Mouse (Mus musculus): ENCODE measurements around the gene Nat8l.
A peak's percentile ranks its signal among the peaks of the same experiment; 100 is the strongest.
"Not testable (repeated sequence)": the region's sequence is repeated elsewhere in the genome, so short reads cannot be mapped to it uniquely, and the experiment has no call there.

Gene Nat8l

GRCm38 (mm10) chr5:33995843-33996693, at the start of gene Nat8l:
TSS of gene Nat8l (plus strand) at chr5:33995984.
- peak; percentile 30 for DNase-seq

DNA sequence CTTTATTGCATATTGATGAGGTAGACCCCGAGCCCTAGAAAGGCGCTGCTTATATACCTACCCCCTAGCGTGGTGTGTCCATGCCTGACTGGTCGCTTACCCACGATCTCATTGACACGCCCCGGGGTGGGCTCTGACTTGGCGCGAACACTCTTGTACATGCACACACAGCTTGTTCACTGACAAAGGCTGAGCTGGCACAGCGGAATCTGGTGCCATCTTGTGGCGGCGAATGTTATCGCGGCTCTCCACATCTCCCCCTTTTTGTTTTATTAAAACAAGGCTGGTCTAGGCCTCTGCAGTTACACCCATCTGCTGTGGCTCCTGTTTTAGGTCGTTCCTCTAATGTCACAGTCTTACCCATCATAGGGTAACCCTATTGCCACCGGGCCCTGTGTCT, 48.7 kb upstream of the Nat8l start:
- not testable (repeated sequence) for DNase-seq

- no peak for DNase-seq
Measured at GRCm38 (mm10) chr5:33948314-33948713, 47.5 kb upstream of the Nat8l start.

- DNase-seq: no peak
Measured at GRCm38 (mm10) chr5:33953471-33954185, 42.2 kb upstream of the Nat8l start.

DNA sequence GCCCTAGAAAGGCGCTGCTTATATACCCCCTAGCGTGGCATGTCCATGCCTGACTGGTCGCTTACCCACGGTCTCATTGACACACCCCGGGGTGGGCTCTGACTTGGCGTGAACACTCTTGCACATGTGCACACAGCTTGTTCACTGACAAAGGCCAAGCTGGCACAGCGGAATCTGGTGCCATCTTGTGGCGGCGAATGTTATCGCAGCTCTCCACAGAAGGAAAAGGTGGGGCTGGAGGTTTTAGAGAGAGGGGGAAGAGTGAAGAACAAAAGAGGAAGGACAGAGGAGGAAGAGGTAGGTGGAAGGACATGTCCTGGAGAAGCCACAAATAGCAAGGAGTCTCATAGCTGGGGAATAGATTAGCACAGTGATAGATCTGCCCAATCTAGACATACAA, 41.4 kb upstream of the Nat8l start:
- DNase-seq: peak; percentile 77

- no peak for DNase-seq
Measured at GRCm38 (mm10) chr5:33955868-33956267, 39.9 kb upstream of the Nat8l start.

- DNase-seq: no peak
Measured at GRCm38 (mm10) chr5:33959382-33959781, 36.4 kb upstream of the Nat8l start.

DNA sequence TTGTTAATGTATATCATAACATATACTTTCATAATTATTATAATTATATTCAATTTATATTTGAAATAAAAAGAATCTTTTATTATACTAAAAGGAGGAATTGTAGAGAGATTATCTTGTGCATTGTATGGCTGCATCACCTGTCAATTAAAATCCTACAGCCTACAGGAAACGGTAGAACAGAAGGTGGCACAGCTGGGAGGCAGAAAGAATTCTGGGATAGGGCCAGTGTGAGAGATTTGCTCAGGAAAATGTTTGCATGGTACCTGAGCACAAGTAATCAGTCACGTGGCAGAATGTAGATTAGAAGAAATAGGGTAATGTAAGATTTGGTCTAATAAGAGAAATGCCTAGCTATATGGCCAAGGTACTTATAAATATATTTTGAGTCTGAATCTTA, 21.0 kb upstream of the Nat8l start:
- DNase-seq: no peak

DNA sequence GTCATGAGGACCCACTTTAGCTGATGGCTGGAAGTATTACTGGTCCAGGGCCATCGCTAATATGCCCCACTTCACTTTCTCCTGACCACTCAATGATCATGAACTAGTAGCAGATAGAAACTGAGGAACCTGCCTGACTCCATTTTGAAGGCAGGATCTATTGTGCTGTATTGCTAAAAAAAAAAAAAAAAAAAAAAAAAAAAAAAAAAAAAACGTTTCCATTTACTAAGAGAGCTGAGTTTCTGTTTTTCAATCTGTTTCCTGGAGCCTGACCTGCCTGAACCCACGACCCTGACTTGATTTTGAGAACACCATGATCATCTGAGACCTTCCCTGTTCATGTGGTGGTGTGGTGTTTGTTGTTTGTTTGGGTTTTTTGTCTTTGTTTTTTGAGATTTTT, 19.5 kb upstream of the Nat8l start:
- DNase-seq: no peak

GRCm38 (mm10) chr5:33982731-33983259, 13.0 kb upstream of the Nat8l start:
- no peak for DNase-seq

GRCm38 (mm10) chr5:33983309-33984121, 12.3 kb upstream of the Nat8l start, which contains the start of gene Gm1673:
TSS of gene Gm1673 (plus strand) at chr5:33983433.
- DNase-seq: peak; percentile 75

DNA sequence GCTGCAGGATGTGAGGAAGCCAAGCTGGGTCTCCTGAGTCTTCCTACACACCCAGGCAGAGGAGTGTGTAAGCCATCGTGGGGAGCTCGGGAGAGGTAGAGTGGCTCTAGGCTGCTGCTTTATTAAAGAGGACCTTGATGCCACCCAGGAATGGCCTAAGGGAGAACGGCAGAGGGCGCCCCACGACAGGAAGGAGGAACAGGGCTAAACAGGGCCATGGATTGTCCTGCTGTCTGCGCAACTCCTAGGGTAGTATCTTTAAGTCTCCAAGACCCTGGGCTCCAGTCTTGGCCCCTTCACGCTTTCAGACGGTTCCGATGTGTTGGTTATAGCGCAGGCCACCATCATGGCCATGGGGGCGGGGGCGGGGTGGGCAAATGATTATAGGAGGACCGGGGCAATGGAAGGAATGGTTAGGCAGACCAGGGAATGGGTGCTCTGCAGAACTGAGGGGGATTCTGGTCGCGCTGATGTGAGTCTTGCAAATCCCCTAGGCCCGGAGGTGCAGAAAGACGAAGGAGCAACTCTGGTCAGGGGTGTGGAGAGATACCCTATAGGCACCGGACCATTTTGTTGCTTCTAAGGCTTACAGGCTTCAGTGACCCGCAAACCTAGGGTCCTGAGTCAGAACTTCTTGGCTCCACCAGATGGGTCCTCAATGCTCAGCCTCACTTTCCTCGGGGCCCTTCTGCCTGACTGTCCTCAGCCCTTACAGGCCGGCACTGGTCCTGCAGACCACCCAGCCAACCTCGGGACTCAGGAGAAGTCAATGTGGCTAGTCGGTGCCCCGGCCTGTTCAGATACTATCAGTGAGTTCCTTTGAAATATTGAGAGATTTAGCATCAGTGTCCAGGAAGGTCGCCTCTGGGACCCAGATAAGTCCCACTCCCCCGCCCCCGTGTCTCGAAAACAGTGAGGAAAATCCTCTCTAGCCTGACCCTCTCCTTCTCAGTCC, 836 bp upstream of the Nat8l start:
- DNase-seq: peak; percentile 51

- DNase-seq: no peak
Measured at GRCm38 (mm10) chr5:33996694-33997045, 886 bp downstream of the Nat8l start.

DNA sequence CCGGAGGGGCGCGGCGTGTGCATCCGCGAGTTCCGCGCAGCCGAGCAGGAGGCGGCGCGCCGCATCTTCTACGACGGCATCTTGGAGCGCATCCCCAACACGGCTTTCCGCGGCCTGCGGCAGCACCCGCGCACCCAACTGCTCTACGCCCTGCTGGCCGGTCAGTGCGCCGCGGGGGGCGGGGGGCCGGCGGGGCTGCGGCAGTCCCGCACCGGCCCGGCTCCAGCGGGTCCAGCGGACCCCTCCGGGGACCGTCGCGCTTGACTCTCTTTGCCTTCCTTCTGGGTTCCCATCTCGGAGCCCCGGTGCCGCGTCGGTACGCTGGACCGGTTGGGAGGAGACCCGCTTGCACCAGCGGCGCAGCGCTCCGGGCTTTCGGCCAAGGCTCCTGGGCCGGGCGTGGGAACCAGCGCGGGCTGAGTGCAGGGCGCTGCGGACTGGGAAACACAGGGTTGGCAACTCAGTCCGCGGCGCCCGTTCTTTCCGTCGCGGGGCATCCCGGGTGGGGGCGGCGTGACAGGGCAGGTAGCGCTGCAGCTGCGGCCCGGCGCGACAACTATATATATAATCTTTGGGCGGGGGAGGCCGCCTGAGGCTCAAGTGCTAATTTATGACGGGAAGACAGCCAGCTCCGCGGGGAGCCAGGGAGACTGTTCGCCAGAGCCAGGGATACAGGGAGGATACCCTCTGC, 1.4 kb downstream of the Nat8l start:
- peak; percentile 59 for DNase-seq

DNA sequence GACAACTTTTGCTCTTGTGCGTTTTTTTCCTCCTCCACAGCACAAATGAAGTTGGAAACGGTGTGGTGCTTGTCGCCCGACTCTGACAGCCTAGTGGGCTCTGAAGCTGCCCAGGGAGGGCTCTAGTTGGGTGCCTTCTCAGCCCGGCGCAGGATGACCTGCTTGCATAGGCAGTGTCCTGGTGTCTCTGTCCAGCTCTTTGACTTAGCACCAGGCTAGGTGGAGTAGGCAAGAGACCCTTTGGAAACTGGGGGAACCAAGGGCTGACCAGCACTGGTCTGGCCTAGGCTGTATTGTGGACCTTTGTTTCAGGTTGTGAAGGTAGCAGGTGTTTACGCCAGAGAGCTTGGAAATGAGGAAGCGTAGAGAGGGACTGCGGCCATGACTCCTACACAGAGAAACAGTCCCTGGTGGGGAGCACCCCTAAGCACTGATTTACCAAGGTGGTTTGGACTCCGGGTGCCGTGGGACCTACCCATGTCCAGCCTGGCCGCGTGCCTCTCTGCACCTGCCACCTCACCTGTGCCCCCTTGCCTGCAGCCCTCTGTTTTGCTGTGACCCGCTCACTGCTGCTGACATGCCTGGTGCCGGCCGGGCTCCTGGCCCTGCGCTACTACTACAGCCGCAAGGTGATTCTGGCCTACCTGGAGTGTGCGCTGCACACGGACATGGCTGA, 2.2 kb downstream of the Nat8l start:
- DNase-seq: no peak

DNA sequence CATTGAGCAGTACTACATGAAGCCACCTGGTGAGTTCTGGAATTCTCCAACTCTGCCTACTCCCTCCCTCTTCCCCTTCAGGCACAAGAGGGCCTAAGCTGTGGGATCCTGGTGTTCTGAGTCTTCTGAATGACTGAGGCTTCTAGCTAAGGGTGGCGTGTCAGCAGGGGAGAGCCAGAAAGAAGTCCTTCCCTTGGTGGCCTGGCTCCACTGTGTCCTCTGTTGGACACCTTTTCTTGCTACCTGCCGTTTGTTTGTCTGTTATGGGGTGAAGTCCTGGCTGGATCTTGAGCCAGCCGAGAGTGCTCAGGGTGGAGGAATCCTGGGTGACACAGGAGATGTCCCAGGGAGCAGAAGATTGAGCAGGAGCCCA, 2.7 kb downstream of the Nat8l start:
- DNase-seq: no peak

- no peak for DNase-seq
Measured at GRCm38 (mm10) chr5:33999466-34000090, 3.8 kb downstream of the Nat8l start.

DNA sequence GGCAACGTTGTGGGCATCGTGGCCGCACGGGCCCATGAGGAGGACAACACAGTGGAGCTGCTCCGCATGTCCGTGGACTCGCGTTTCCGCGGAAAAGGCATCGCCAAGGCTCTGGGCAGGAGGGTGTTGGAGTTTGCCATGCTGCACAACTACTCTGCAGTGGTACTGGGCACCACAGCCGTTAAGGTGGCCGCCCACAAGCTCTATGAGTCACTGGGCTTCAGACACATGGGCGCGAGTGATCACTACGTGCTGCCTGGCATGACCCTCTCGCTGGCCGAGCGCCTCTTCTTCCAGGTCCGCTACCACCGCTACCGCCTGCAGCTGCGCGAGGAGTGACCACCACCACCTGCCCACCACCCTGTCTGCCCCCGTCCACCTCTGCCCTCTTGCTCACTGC, 5.0 kb downstream of the Nat8l start:
- no peak for DNase-seq

- no peak for DNase-seq
Measured at GRCm38 (mm10) chr5:34001401-34001800, 5.6 kb downstream of the Nat8l start.

DNA sequence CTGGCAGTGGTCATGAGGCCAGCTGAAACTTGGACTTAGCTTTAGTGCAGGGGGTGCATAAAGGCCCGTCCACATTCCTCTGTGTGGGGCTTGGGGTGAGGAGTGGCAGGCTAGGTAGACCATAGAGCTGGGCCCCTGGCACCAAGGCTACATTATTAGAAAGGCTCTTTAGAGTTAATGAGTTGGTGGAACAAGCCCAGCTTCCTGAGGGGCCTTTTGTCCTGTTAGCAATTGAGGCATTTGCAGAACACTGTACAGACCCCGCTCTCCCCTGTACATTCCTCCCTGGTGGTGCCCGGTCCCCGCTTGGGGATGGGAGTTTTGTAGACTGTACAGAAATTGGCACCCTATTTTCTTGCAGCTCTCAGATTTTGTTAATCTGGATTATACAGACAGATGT, 6.9 kb downstream of the Nat8l start:
- no peak for DNase-seq
